Mouse (Mus musculus) kidney, embryonic 15.5 days (tissue): ENCODE data around the gene Tdgf1. TPM values are rescaled to one million over a fixed set of nuclear protein-coding genes. Genes with fewer than 3 reads are reported as not detected.

Source experiments
- microRNA-seq: library from miRNA; unstranded; fragments of <30 nt; microRNA quantifications from one replicate; pipeline ENCODE4, GENCODE M21; 2016
- polyA plus RNA-seq: library from polyadenylated mRNA; unstranded; fragments of >200 nt; fragmentation: Nextera tagmentation; extraction: Ambion mirVana; gene quantifications from 2 replicates; pipeline ENCODE4 v1.2.1, GENCODE M21; 2015

Gene Tdgf1
- polyA plus RNA-seq, 1 experiment from 2014 or later = not detected

Small RNA genes lying within 50 kb of the gene (microRNA-seq; reads per million reads assigned to microRNA genes)
- gene Gm24269 = not detected

Other genes starting within 250 kb of the Tdgf1 start
- gene Myl3, start 204.3 kb downstream of the Tdgf1 start, polyA plus RNA-seq = 1.8 and 3.9 TPM in 2 replicates
- gene Pth1r, start 199.0 kb downstream of the Tdgf1 start, polyA plus RNA-seq = 67.1 and 70.1 TPM in 2 replicates
- gene Prss42, start 148.0 kb downstream of the Tdgf1 start, polyA plus RNA-seq = not detected in 2 replicates
- gene Prss44, start 132.2 kb downstream of the Tdgf1 start, polyA plus RNA-seq = not detected in 2 replicates
- gene Prss43, start 119.5 kb downstream of the Tdgf1 start, polyA plus RNA-seq = not detected in 2 replicates
- not detected in 2 replicates for gene Prss45, start 111.6 kb downstream of the Tdgf1 start, polyA plus RNA-seq
- gene Prss46, start 101.7 kb downstream of the Tdgf1 start, polyA plus RNA-seq = 0.13 TPM in 1 of 2 replicates, not detected in the other
- gene Prss50, start 88.2 kb downstream of the Tdgf1 start, polyA plus RNA-seq = 0.40 and 0.90 TPM in 2 replicates
- gene Als2cl, start 66.3 kb downstream of the Tdgf1 start, polyA plus RNA-seq = 4.1 and 5.3 TPM in 2 replicates
- gene Tmie, start 66.0 kb downstream of the Tdgf1 start, polyA plus RNA-seq = 1.3 and 1.8 TPM in 2 replicates
- gene Fam240a, start 29.3 kb downstream of the Tdgf1 start, polyA plus RNA-seq = not detected in 2 replicates
- gene Lrrc2, start 5.4 kb upstream of the Tdgf1 start, polyA plus RNA-seq = 0.21 and 0.30 TPM in 2 replicates
- gene Rtp3, start 44.4 kb upstream of the Tdgf1 start, polyA plus RNA-seq = 0.86 and 1.0 TPM in 2 replicates
- gene Ltf, start 73.1 kb upstream of the Tdgf1 start, polyA plus RNA-seq = 2.7 and 3.7 TPM in 2 replicates
- 1.3 TPM in 2 replicates for gene Ccrl2, start 111.4 kb upstream of the Tdgf1 start, polyA plus RNA-seq
- gene Lrrfip2, start 171.4 kb upstream of the Tdgf1 start, polyA plus RNA-seq = 35.9 and 37.9 TPM in 2 replicates